Mouse (Mus musculus) embryo, embryonic 11 days (tissue): ENCODE measurements at regions not wholly inside any gene's neighbourhood (a gene's known extent, or its start where the extent isn't known, plus 50 kb on each side); places are given as distances from the start of the nearest gene placed in this dataset.
"Not testable (repeated sequence)": the region's sequence is repeated elsewhere in the genome, so short reads cannot be mapped to it uniquely, and the experiment has no call there.

Experiments
- DNase-seq: peaks from one replicate; pipeline ENCODE4 v3.0.0-alpha.2; 2015

DNA sequence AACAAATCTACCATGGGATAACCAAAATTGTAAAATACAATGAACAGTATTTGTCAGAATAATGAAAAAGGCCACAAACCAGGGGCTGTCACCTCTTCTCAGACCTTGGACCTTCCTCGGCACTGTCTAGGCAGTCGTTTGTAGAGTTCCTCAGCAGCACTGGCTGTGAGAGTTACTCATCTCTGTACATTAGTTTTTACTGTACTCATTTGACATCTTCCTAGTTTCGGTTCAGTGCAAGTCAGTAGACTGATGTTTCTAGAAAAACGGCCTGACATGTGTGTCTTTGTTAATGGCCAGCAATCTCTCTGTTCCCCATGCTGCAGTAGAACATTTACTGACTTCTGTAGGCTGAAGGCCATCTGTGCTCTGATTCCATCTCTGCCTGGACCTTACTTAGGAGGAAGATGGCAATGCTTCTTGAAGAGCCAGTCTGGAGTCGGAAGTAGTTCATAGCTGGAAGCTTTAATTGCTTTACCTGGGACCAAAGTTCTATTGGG is 537.1 kb downstream of the Hace1 start:
- no peak for DNase-seq

DNA sequence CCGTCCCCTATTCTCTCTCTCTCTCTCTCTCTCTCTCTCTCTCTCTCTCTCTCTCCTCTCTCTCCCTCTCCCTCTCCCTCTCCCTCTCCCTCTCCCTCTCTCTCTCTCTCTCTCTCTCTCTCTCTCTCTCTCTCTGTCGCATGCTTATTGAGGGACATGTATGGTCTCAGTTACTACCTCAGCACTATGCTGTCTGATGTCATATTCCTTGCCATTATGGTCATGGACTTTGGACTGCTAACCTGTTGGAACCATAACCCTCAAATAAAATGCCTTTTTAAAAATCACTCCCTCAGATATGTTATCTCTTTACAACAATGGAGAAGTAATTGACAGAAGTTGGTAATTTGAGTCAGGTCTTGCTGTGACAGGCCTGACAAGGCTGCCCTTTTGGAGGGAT is 544.8 kb downstream of the Hace1 start:
- not testable (repeated sequence) for DNase-seq

DNA sequence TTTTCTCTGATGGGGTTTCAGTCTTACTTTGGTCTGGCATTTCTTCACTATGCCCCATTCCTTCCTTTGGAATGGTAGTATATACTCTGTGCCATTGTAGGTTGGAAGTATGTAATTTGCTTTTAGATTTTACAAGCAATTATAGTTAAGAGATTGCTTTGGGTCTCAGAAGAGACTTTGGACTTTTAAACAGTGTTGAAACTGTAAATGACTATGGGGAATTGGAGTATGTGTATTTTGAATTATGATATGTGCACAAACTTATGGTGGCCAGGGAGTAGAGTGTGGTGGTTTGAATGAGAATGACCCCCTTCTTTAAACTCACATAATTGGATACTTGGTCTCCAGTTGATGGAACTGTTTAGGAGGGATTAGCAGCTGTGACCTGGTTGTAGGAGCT is 546.2 kb downstream of the Hace1 start:
- DNase-seq = no peak

DNA sequence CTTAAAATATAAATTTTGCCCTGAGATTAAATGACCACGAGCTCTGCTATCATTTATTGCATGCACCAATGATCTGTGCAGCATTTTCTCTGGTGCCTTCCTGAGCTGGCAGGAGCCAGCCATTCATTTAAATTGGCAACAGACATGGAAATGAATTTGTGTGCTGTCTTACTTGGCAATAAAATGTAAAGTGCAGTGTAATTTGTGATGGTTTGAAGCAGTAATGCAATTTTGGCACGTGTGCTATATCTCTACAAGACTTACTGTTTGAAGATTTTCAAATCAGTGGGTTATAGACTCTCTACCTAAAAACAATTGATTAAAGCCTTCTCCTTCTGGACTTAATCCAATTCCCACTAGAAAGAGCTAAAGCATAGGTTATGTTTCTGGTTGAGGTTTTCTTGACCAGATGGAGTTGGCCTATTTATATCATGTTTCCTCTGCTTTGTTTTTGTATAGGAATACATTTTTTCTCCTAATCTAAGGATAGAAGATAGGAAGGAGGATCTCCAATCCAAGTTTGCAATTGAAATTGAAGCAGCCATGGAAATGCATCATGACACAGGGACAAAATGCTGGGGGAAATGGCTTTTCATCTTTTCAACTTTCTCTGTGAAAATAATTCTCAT is 557.6 kb downstream of the Hace1 start:
- no peak for DNase-seq

DNA sequence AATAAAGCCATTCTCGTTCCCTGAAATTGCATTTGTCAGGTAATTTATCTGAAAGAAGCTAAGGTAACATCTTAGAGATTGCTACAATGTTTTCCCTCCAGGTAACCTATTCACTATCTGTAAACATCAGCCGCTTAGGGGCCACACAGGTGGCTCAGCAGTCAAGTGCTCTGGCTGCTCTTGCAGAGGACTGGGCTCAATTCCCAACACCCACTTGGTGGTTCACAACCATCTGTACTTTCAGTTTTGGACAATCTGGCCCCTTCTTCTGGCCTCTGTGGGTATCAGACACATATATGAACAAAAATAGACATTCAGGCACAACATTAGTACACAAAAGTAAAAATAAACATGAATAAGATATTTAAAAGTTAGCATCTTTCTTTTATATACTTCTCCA is 596.4 kb downstream of the Hace1 start:
- no peak for DNase-seq

DNA sequence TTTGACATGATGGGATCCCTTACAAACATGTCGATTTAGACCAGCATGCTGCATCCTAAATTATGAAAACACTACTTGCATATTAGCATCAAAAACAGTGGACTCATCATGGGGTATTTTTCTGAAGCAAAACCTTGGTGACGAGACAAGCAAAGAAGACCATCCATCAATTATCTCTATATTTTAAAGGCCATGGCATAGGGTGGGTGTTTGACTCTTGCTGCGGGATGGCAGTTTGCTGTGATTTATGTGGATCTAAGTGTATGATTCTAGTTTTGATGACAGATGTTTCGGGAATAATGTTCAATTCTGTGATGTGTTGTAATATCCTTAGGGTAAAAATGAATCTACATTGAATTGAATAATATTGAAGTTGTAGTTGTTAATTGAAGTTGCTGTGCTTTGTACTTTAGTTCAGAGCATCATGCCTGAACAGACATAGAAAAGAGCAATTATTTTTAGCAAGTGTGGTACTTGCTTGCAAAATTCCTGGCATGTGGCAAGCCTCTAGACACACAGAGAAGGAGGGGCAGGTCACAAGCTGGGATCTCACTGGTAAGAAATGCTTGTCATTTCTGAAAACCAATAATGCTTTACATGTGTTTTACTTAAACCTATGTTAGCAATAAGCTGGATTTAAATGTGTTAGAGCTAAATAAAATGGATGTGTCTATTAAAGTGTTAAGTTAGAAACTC is 608.3 kb downstream of the Hace1 start:
- no peak for DNase-seq

DNA sequence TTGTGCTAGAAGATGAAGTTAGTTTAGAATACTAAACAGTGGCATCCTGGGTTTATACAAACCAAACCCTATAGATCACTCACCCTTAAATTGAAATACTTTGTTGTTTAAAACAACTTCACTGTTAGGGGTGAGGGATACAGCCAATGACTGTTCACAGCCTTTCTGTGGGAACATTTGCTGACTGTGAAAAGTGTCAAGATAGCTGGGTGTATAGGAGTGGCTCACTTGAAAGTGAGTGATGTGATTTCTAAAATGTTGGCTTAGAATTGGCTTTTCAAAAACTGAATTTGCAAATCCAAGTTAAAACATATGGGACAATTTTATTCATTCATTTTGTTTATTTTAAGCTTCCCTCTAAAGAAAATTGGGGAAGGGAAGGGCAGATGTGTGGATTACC is 616.5 kb downstream of the Hace1 start:
- no peak for DNase-seq

DNA sequence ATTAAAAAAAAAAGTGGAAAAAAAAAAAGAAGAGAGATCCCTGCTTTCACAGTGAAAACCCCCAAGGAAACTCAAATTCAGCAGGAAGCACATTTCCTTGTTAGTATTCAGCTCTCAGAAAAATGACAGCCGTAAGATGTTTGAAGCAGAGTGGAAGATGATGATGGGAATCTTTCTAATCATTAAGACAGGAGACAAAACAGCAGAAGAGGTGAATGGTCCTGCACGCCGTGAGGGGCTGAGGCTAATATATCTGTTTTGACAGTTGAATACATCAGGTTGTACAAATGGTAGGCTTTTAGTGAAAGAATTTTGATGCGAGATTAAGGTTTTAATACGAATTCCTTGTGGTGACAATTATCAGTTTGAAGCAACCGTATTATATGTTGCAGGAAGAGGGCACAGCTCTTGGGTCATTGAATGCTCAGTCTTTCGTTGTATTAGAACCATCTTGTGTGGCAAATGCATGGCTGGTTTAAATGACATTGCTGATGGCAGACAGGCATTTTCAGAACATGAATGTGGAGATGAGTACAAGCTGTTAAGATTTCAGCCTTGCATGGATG is 649.3 kb downstream of the Hace1 start:
- no peak for DNase-seq

DNA sequence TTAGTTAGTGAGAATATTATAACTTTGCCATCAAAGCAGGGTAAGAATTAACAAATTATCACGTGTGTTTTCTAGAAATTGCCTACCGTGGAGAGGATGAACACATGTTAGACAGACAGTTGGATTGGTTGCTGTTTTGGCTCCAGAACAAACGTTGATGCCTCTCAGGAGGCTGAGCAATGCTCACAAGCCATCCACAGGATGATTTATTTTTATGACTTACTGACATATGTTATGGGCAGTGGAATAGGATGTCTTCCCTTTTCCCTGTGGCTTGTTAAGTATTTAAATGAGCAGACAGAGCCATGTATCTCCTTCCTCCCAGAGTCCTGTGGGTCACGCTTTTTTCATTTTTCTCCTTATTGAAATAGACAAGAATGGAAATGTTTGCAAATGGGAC is 652.0 kb downstream of the Hace1 start:
- no peak for DNase-seq

DNA sequence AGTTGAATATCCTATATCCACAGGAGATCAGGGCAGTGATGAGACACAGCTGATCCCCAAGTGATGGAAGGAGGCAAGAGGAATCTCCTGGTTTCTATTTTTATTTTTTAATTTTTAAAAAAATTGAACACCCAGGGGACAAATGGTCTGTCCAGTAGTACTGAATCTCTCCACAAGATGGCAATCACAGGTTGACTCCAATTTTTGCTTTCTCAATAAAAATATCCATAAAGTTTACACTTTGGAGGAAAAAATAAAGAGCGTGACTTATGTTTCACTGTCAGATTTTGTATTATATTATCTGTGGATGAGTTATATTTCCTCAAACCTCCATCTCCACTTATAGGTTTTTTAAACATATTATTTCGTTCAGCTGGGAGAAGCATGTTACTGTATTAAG is 658.0 kb downstream of the Hace1 start:
- peak; percentile 25 for DNase-seq

DNA sequence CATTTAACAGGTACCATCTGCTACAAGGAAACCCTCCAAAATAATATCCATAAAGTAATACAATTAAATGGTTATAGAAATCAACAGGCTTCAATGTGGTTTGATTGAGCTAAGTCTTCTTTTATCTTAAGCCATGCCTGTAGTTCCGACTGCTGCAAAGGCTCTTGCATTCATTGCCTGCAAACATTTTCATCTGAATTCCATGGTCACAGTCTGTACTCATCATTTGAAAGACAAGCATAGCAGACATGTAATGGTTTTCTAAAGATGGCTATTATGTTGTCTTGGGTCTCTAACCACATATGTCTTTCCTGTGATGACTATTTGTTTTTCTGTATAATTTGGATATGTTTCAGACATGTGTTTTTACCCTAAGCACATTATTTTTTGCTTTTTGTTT is 677.9 kb downstream of the Hace1 start:
- DNase-seq = no peak

DNA sequence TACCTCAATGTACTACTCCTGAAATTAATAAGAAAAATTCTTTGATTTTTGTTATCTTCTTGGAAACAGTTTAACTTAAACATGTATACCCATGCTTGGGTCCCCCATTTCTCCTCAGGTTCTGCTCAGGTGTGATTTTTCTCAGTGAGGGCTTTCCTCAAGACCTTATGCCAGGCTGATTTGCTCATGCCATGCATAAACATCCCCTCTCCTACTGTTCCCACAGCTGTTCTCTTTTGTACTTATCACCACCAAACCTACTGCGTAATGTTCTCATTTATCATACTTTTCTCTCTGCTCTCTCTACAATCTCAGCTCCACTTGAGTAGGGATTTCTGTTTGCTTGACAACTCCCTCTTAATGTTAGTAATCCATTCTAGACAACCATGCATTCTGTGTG is 692.1 kb downstream of the Hace1 start:
- no peak for DNase-seq

DNA sequence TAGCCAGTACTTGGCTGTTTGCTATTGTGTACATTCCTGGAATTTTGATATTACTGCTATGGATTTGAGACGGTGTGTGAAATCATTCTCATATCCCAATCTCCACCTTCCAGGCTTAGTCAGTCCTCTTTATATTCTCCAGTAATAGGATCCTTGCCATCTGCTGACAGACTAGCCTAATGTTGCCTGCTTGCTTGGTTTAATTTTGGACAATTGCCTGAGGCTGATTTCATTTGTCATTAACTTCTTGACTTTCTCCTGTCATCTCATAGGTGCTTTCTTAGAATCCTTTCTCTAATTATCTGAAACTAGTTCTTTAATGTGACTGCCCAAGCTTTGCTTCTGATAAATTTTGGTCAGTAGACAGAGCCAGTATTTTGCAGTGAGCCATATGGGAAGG is 696.2 kb downstream of the Hace1 start:
- DNase-seq = no peak

DNA sequence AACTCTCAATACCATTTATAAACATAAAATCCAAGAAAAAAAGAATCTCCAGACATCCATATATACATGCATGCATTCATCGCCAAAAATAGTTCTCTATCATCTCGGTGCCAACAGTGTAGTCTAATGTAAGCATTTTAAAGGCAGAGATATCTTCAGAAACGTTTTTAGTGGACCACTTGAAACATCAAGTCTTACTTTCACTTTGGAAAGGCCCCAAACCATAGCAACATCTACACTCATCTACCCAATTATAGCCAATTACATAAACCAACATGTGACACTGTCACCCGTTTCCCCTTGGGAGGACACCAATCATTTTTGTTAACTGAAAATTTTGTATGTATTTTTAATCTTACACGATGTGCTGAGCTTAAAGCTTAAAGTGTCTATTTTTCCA is 716.7 kb downstream of the Hace1 start:
- DNase-seq = no peak

DNA sequence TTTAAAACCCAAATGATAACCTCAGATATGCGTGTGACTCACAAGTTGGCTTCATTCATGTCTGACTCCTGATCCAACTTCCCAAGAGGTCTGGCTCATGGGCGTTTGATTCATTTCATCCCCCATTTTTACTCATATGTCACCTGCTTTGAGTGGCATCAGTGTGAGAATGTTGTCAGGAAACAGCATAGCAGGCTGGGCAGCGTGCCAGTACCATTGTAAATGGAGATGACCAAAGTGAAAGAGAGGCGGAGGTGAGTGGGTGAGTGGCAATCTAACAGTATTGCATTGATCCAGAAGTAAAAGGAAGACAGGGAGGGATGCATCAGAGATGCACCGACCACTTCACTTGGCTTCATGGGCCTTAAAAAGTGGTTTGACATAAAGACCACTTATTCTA is 720.7 kb downstream of the Hace1 start:
- no peak for DNase-seq

DNA sequence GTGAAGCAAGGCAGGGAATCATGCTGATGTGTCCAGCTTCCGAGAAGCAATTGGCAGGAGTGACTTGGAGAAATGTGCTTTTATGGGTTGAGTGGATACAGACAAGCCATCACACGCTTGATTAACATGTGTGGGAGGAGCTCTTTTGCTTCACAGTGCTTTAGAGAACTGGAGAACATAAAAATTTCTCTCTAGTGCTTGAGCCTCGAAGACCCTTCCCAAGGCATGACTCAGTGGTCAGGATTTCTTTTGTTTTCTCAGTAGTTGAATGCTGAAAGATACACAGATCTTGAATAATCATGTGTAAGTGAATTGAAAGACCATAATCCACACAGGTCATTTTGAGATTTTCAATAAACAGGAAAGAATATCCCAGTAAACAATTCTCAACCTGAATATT is 721.9 kb downstream of the Hace1 start:
- no peak for DNase-seq

DNA sequence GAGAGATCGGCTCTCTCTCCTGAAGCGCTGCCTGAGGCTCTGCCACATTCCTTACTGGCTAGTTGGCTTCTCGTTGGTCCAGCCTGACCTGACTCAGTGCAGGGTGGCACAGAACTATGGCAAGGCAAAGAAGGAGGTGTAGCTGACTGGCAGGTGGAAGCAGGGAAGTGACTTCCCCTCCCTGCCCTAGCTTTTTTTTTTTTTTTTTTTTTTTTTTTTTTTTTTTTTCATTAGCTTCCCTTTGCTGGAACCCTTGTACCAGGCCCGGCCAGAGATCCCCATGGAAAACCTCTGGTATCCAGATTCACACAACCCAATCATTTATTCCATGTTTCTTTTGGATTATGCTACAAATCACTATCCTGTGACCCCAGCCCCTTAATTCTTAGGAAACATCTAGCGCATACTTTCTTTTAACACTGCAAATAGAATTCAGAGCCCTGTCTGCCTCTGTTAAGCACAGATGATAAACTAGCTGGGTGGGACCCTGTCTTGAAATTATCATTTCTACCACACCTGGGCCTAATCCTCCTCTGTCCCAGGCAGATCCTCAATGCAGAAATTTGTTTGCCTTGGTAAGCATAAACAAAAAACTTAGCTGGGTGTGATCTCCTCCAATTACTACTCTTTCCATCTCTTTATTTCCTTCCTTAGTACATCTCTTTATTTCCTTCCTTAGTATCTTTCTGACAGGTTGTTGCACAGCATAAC is 742.9 kb downstream of the Hace1 start:
- no peak for DNase-seq

DNA sequence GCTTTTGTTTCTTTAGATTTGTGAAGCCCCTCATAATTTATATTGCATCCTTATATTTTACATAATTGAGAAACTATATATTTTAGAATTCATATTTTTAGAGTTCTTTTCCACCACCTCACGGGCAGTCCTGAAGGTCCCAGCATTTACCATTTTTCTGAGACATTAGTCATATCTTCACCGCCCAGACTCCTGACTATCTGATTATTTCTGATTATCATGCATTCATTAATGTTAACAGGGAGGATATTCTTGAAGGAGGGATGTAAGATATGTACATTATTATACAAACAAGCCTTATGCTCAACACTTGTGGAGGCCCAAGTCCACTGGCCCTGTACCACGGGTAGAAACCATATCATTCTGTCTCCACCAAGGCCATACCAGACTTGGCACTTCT is 743.4 kb downstream of the Hace1 start:
- no peak for DNase-seq

DNA sequence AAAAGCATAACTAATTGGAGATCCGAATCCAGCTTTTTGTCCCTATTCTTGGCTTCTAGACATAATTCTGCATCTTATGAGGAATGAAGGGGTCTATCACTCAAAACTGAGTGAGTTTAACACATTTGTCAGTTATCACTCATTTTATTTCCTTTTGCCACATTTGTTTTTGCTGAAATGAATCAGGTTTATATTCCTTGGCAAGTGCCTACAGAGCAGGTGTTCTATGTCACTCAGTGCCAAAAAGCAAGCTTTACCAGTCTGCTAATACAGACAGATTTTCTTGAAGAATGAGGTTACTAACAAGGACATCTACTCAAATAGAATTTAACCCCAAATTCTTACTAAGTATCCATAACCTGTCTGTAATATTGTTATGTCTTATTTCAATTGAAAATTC is 751.4 kb downstream of the Hace1 start:
- no peak for DNase-seq

DNA sequence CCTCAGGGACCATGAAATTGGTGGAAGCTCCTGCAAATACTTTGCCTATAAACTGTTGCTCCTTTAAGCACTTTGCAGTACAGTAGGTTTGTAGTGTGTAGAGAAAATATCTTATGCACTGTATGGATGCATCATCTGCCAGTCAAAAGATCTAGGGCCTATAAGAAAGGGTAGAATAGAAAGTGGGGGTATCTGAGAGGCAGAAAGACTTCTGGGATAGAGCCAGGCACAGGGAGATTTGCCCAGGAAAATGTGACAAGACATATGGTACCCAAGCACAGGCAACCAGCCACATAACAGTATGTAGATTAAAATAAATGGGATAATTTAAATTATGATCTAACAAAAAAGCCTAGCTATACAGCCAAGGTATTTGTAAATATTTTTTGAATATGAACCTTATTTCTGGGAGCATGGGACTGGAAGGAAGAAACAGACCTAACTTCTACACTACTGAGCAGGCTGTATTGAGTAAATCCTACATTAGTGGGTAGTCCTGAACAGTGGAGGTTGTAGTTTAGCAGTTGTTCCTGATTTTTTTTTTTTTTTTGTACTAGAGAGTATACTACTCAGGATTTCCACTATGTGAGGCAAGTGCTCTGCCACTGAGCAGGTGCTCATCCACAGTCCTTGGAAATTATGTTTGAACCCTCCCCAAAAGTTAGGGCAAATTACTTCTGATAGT is 754.1 kb downstream of the Hace1 start:
- no peak for DNase-seq

DNA sequence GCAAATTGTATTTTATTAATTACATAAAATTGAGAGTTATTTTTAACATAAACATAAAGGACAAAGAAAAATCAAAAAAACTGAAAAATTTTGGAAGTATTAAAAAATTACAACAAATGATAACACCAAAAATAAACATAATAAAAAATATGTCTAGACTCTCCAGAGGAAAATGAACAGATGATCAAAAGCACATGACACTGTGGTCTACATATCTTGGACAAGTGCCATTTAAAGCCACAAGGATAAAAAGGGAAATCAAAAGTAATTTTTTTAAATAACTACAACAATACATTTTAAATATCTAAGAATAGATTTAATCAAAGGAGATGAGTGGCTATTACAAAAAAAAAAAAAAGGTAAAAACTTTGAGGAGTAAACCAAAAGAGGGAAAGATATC is 755.6 kb downstream of the Hace1 start:
- no peak for DNase-seq

DNA sequence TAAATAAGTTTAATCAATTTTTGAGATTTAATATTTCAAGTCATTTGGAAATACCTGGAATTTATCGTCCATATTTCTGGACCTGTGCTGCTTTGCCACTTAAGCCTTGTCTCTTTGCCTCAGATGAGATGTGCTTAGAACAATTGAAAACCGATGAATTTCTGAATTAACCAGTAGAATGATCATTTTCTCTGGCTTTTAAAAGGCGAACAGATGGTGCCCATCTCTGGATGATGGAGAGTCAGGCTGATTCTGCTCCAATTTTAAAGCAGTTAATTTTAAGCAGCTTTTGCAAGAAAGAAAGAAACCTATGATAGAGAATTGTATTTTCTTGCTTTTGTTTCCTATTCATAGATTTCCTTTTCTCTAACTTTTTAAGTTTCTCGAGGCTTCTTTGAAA is 767.7 kb downstream of the Hace1 start:
- DNase-seq = no peak

DNA sequence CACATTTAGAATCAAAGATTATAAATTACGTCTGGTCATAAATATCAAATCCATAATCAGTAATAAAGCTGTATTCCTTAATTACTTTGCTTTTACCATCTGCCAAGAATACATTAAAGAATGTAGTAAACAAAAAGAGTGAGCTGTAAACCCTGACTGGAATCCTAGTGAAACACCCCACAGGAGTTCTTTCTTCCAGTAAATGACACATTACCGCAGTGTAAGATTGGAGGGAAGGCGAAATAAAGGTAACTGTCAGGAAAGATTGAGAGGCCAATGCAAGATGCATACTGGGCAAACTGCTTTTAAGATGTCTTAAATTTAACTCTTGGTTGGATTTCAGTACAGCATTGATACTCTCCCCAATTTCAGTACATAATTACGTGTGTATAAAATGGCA is 772.0 kb downstream of the Hace1 start:
- DNase-seq = no peak
